Mouse (Mus musculus): ENCODE measurements at regions not wholly inside any gene's neighbourhood (a gene's known extent, or its start where the extent isn't known, plus 50 kb on each side); places are given as distances from the start of the nearest gene placed in this dataset.
A peak's percentile ranks its signal among the peaks of the same experiment; 100 is the strongest.

GRCm38 (mm10) chr5:64623653-64624052 lies 179.5 kb upstream of the Klf3 start:
- no peak overlapping the region for H3K4me3 ChIP-seq (ENCODE audit: control insufficient read depth in 1 of 2, insufficient read depth in 1 of 2, low read depth in 1 of 2, low read length in 2 of 2)
- H3K36me3 ChIP-seq (ENCODE audit: control insufficient read depth, insufficient read depth, low read length), result no peaks in the 10 kb centered on the region
- WGBS, result 67% methylated on average over 3 of the region's 3 CpGs
- no peak for ATAC-seq (ENCODE audit: insufficient number of reproducible peaks, insufficient read depth, low FRiP score, low read depth)
- peaks cover 5 to 6% of the 10 kb centered on the region in 2 experiments; a peak in 3 of 4 replicates for H3K4me1 ChIP-seq (ENCODE audit: control insufficient read depth in 2 of 2, insufficient read depth in 2 of 2, low read length in 2 of 2)
- H3K9me3 ChIP-seq (ENCODE audit: control insufficient read depth, low read length), result no peaks in the 10 kb centered on the region
- H3K27me3 ChIP-seq (ENCODE audit: control insufficient read depth, insufficient read depth, low read length), result no peaks in the 10 kb centered on the region
- no peak overlapping the region for H3K9ac ChIP-seq (ENCODE audit: low read length)
- no peak overlapping the region for H3K4me2 ChIP-seq (ENCODE audit: low read length)
- H3K27ac ChIP-seq (replicated peaks in 1 of 2; ENCODE audit: control insufficient read depth in 1 of 2, insufficient read depth in 1 of 2, low read depth in 2 of 2, low read length in 2 of 2), result no peak overlapping the region

- H3K9me3 ChIP-seq (ENCODE audit: control insufficient read depth, low read length), result no peaks in the 10 kb centered on the region
- no peak for ATAC-seq (ENCODE audit: insufficient number of reproducible peaks, insufficient read depth, low FRiP score, low read depth)
- WGBS, result 73% methylated on average over 6 of the region's 6 CpGs
These were observed 179.0 kb upstream of the Klf3 start for GRCm38 (mm10) chr5:64624205-64624604.

GRCm38 (mm10) chr5:64625421-64625820 lies 177.8 kb upstream of the Klf3 start:
- no peaks in the 10 kb centered on the region for H3K36me3 ChIP-seq (ENCODE audit: control insufficient read depth, insufficient read depth, low read length)
- no peaks in the 10 kb centered on the region for H3K9me3 ChIP-seq (ENCODE audit: control insufficient read depth, low read length)

More at GRCm38 (mm10) chr5:64624205-64624604, 179.0 kb upstream of the Klf3 start:
- Histone ChIP-seq H3K27me3 (ENCODE audit: control insufficient read depth, insufficient read depth, low read length) (no peaks in the 10 kb centered on the region), H3K4me1 (ENCODE audit: control insufficient read depth in 2 of 2, insufficient read depth in 2 of 2, low read length in 2 of 2) (peaks cover 5 to 6% of the 10 kb centered on the region in 2 experiments; a peak in 3 of 4 replicates), H3K4me3 (ENCODE audit: control insufficient read depth in 1 of 2, insufficient read depth in 1 of 2, low read depth in 1 of 2, low read length in 2 of 2) (no peak overlapping the region), H3K36me3 (ENCODE audit: control insufficient read depth, insufficient read depth, low read length) (no peaks in the 10 kb centered on the region), H3K4me2 (ENCODE audit: low read length) (no peak overlapping the region), H3K9ac (ENCODE audit: low read length) (no peak overlapping the region), H3K27ac (replicated peaks in 1 of 2; ENCODE audit: control insufficient read depth in 1 of 2, insufficient read depth in 1 of 2, low read depth in 2 of 2, low read length in 2 of 2) (no peak overlapping the region)

GRCm38 (mm10) chr5:64625841-64626298 lies 177.3 kb upstream of the Klf3 start:
- no peak overlapping the region for H3K27ac ChIP-seq (replicated peaks in 1 of 2; ENCODE audit: control insufficient read depth in 1 of 2, insufficient read depth in 1 of 2, low read depth in 2 of 2, low read length in 2 of 2)
- WGBS, result 49% methylated on average over 6 of the region's 6 CpGs

More at GRCm38 (mm10) chr5:64625421-64625820, 177.8 kb upstream of the Klf3 start:
- no peak overlapping the region for H3K9ac ChIP-seq (ENCODE audit: low read length)
- H3K4me3 ChIP-seq (ENCODE audit: control insufficient read depth in 1 of 2, insufficient read depth in 1 of 2, low read depth in 1 of 2, low read length in 2 of 2), result no peak overlapping the region
- 88% methylated on average over 4 of the region's 4 CpGs for WGBS
- H3K4me2 ChIP-seq (ENCODE audit: low read length), result no peak overlapping the region
- peaks cover 5 to 6% of the 10 kb centered on the region in 2 experiments; a peak in 3 of 4 replicates for H3K4me1 ChIP-seq (ENCODE audit: control insufficient read depth in 2 of 2, insufficient read depth in 2 of 2, low read length in 2 of 2)
- H3K27ac ChIP-seq (replicated peaks in 1 of 2; ENCODE audit: control insufficient read depth in 1 of 2, insufficient read depth in 1 of 2, low read depth in 2 of 2, low read length in 2 of 2), result no peak overlapping the region
- ATAC-seq (ENCODE audit: insufficient number of reproducible peaks, insufficient read depth, low FRiP score, low read depth), result no peak
- no peaks in the 10 kb centered on the region for H3K27me3 ChIP-seq (ENCODE audit: control insufficient read depth, insufficient read depth, low read length)

GRCm38 (mm10) chr5:64626351-64626750 lies 176.8 kb upstream of the Klf3 start:
- Histone ChIP-seq H3K4me1 (ENCODE audit: control insufficient read depth in 2 of 2, insufficient read depth in 2 of 2, low read length in 2 of 2) (peaks cover 5 to 6% of the 10 kb centered on the region in 2 experiments; a peak in 3 of 4 replicates), H3K4me2 (ENCODE audit: low read length) (no peak overlapping the region), H3K9me3 (ENCODE audit: control insufficient read depth, low read length) (no peaks in the 10 kb centered on the region), H3K27ac (replicated peaks in 1 of 2; ENCODE audit: control insufficient read depth in 1 of 2, insufficient read depth in 1 of 2, low read depth in 2 of 2, low read length in 2 of 2) (no peak overlapping the region), H3K4me3 (ENCODE audit: control insufficient read depth in 1 of 2, insufficient read depth in 1 of 2, low read depth in 1 of 2, low read length in 2 of 2) (no peak overlapping the region), H3K9ac (ENCODE audit: low read length) (no peak overlapping the region), H3K27me3 (ENCODE audit: control insufficient read depth, insufficient read depth, low read length) (no peaks in the 10 kb centered on the region), H3K36me3 (ENCODE audit: control insufficient read depth, insufficient read depth, low read length) (no peaks in the 10 kb centered on the region)
- 0 out of 2 replicates have a peak, but pooled peaks have one; percentile 14 for ATAC-seq (ENCODE audit: insufficient number of reproducible peaks, insufficient read depth, low FRiP score, low read depth)
- WGBS, result 28% methylated on average over 9 of the region's 9 CpGs

More at GRCm38 (mm10) chr5:64625841-64626298, 177.3 kb upstream of the Klf3 start:
- Histone ChIP-seq H3K4me3 (ENCODE audit: control insufficient read depth in 1 of 2, insufficient read depth in 1 of 2, low read depth in 1 of 2, low read length in 2 of 2) (no peak overlapping the region), H3K9me3 (ENCODE audit: control insufficient read depth, low read length) (no peaks in the 10 kb centered on the region), H3K36me3 (ENCODE audit: control insufficient read depth, insufficient read depth, low read length) (no peaks in the 10 kb centered on the region), H3K27me3 (ENCODE audit: control insufficient read depth, insufficient read depth, low read length) (no peaks in the 10 kb centered on the region), H3K9ac (ENCODE audit: low read length) (no peak overlapping the region), H3K4me2 (ENCODE audit: low read length) (no peak overlapping the region), H3K4me1 (ENCODE audit: control insufficient read depth in 2 of 2, insufficient read depth in 2 of 2, low read length in 2 of 2) (peaks cover 5 to 6% of the 10 kb centered on the region in 2 experiments; a peak in 3 of 4 replicates)
- ATAC-seq (ENCODE audit: insufficient number of reproducible peaks, insufficient read depth, low FRiP score, low read depth), result no peak

DNA sequence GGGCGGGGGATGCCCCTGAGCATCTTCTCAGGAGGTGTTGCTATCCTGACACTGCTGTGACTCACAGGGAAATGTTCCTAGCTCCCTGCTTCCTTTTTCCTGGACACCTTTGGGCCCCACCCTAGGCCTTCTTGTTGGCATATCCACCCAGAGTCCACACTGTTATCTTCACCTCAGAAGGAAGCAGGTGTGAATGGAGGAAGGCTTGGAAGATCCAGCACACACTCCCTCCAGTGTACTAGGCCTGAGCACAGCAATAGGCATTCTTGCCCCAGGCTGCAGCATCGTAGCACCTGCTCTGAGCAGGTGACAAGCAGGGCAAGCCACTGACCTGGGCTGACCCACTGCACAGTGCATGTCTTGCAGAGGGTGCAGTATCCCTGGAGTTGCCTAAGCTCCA lies 172.6 kb upstream of the Klf3 start:
- Histone ChIP-seq H3K9ac (ENCODE audit: low read length) (no peak overlapping the region), H3K9me3 (ENCODE audit: control insufficient read depth, low read length) (no peaks in the 10 kb centered on the region), H3K4me3 (ENCODE audit: control insufficient read depth in 1 of 2, insufficient read depth in 1 of 2, low read depth in 1 of 2, low read length in 2 of 2) (no peak overlapping the region), H3K4me2 (ENCODE audit: low read length) (no peak overlapping the region), H3K4me1 (ENCODE audit: control insufficient read depth in 2 of 2, insufficient read depth in 2 of 2, low read length in 2 of 2) (peaks cover 5 to 8% of the 10 kb centered on the region in 2 experiments; a peak in 3 of 4 replicates), H3K27me3 (ENCODE audit: control insufficient read depth, insufficient read depth, low read length) (no peaks in the 10 kb centered on the region), H3K36me3 (ENCODE audit: control insufficient read depth, insufficient read depth, low read length) (no peaks in the 10 kb centered on the region), H3K27ac (replicated peaks in 1 of 2; ENCODE audit: control insufficient read depth in 1 of 2, insufficient read depth in 1 of 2, low read depth in 2 of 2, low read length in 2 of 2) (no peak overlapping the region)
- ATAC-seq (ENCODE audit: insufficient number of reproducible peaks, insufficient read depth, low FRiP score, low read depth), result 0 out of 2 replicates have a peak, but pooled peaks have one; percentile 13
- 85% methylated on average over 2 of the region's 2 CpGs for WGBS

GRCm38 (mm10) chr5:64632171-64632570 lies 171.0 kb upstream of the Klf3 start:
- no peak overlapping the region for H3K4me3 ChIP-seq (ENCODE audit: control insufficient read depth in 1 of 2, insufficient read depth in 1 of 2, low read depth in 1 of 2, low read length in 2 of 2)
- 80% methylated on average over 5 of the region's 5 CpGs for WGBS
- no peaks in the 10 kb centered on the region for H3K9me3 ChIP-seq (ENCODE audit: control insufficient read depth, low read length)
- no peaks in the 10 kb centered on the region for H3K36me3 ChIP-seq (ENCODE audit: control insufficient read depth, insufficient read depth, low read length)
- H3K27me3 ChIP-seq (ENCODE audit: control insufficient read depth, insufficient read depth, low read length), result no peaks in the 10 kb centered on the region
- peaks cover 0 to 2% of the 10 kb centered on the region in 2 experiments; a peak in 1 of 4 replicates for H3K4me1 ChIP-seq (ENCODE audit: control insufficient read depth in 2 of 2, insufficient read depth in 2 of 2, low read length in 2 of 2)
- H3K4me2 ChIP-seq (ENCODE audit: low read length), result no peak overlapping the region
- no peak overlapping the region for H3K9ac ChIP-seq (ENCODE audit: low read length)
- no peak for ATAC-seq (ENCODE audit: insufficient number of reproducible peaks, insufficient read depth, low FRiP score, low read depth)
- no peak overlapping the region for H3K27ac ChIP-seq (replicated peaks in 1 of 2; ENCODE audit: control insufficient read depth in 1 of 2, insufficient read depth in 1 of 2, low read depth in 2 of 2, low read length in 2 of 2)

- Histone ChIP-seq H3K27me3 (ENCODE audit: control insufficient read depth, insufficient read depth, low read length) (no peaks in the 10 kb centered on the region), H3K4me1 (ENCODE audit: control insufficient read depth in 2 of 2, insufficient read depth in 2 of 2, low read length in 2 of 2) (peaks cover 0 to 2% of the 10 kb centered on the region in 2 experiments; a peak in 1 of 4 replicates), H3K9me3 (ENCODE audit: control insufficient read depth, low read length) (no peaks in the 10 kb centered on the region), H3K9ac (ENCODE audit: low read length) (no peak overlapping the region), H3K4me2 (ENCODE audit: low read length) (no peak overlapping the region), H3K36me3 (ENCODE audit: control insufficient read depth, insufficient read depth, low read length) (no peaks in the 10 kb centered on the region), H3K4me3 (ENCODE audit: control insufficient read depth in 1 of 2, insufficient read depth in 1 of 2, low read depth in 1 of 2, low read length in 2 of 2) (no peak overlapping the region), H3K27ac (replicated peaks in 1 of 2; ENCODE audit: control insufficient read depth in 1 of 2, insufficient read depth in 1 of 2, low read depth in 2 of 2, low read length in 2 of 2) (no peak overlapping the region)
- WGBS, result 71% methylated on average over 8 of the region's 8 CpGs
- ATAC-seq (ENCODE audit: insufficient number of reproducible peaks, insufficient read depth, low FRiP score, low read depth), result no peak
These were observed 169.2 kb upstream of the Klf3 start for GRCm38 (mm10) chr5:64634008-64634407.
